Mouse (Mus musculus): ENCODE results near the gene Qsox1.
A peak's percentile ranks its signal among the peaks of the same experiment; 100 is the strongest.

The Qsox1 gene

DNA sequence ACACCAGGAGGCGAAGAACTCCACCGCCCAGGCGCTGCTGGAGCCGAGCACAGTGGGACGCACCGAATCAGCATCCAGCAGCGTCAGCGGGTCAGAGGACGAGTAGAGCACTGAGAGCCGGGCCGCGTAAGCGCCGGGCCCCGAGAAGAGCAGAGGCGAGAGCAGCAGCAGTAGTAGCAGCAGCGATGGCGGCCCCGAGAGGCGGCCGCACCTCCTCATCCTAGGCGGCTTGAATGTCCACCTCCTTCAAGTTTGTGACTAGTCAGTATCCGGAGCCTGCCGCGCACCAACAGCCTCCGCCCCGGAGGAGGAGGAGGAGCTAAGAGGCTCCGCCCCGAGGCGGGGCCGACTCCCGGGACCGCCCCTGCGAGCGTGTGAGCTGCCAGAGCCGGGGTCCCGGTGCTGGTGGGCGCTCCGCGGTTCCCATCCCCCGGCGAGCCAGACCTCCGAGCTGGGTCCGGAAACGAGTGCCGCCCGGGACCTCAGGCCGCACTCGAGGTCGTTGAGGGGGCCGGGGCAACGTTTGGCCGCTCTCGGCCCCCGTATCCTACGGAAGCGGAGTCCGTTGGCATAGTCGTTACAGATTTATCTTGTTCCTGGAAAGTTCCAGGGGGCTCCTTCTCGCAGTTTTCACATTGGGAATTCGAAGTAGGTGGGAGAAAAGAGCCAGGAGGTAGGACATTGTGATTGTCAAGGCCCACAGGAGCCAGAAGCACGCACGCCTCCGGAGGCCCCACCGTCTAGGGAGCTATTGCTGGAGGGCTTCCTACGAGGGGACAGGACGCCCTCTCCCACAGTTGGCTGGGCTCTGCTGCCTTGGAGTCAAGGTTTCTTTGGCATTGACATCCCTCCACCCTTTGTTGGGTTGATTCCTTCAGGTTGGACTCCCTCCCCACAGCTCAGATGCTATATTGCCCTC is at the start of gene Qsox1:
Gene Qsox1 (minus strand): TSS at position 309 of the 919 bp plus-strand sequence.
- DNase-seq (ENCODE audit: extremely low spot score, low spot score) = peak; percentile 92

GRCm38 (mm10) chr1:155854926-155855702 is 42.4 kb upstream of the Qsox1 start:
- DNase-seq (ENCODE audit: extremely low spot score, low spot score) = no peak

DNA sequence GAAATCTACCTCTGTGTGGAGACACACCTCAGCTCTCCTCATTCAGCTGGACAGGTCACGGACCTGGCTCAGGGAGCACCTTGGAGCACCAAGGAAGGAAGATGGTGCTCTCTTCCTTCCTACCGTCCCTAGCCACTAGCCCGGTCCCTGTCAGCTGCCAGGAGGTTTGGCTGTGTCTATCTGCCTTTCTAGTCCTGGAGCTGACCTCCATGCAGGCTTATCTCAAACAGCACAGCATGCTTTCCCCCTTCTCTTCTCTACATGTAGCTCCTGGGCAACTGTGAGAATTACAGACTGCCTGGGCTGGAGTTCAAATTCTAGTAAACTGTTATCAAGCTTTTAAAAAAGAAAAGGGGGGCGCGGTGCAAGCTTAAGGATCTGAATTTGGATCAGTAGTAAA is 40.3 kb upstream of the Qsox1 start:
- DNase-seq (ENCODE audit: extremely low spot score, low spot score) = no peak

GRCm38 (mm10) chr1:155844235-155844634 is 31.5 kb upstream of the Qsox1 start:
- DNase-seq (ENCODE audit: extremely low spot score, low spot score) = no peak

- DNase-seq (ENCODE audit: extremely low spot score, low spot score) = no peak
Observed at GRCm38 (mm10) chr1:155843538-155843937, 30.8 kb upstream of the Qsox1 start.

GRCm38 (mm10) chr1:155835667-155836066 is 23.0 kb upstream of the Qsox1 start:
- no peak for DNase-seq (ENCODE audit: extremely low spot score, low spot score)

DNA sequence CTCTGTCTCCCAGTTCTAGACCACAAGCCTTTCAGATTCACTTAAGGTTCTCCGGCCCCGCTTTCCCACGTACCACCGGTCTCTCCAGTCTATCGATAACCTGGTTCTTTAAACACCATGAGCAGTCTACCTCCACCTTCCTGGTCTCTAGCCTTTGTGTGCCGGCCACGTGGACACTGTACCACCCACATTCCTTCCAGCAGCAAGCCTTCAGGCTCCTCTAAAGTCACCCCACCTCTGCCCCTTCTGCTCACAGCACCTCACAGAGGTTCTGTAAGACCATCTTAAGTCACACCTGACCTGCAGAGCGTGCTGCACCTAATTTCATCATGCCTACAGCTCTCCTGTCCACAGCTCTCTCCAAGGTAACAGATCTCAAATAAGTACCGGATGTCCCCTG is 20.9 kb upstream of the Qsox1 start:
- no peak for DNase-seq (ENCODE audit: extremely low spot score, low spot score)

GRCm38 (mm10) chr1:155831958-155832357 is 19.3 kb upstream of the Qsox1 start:
- DNase-seq (ENCODE audit: extremely low spot score, low spot score) = no peak

DNA sequence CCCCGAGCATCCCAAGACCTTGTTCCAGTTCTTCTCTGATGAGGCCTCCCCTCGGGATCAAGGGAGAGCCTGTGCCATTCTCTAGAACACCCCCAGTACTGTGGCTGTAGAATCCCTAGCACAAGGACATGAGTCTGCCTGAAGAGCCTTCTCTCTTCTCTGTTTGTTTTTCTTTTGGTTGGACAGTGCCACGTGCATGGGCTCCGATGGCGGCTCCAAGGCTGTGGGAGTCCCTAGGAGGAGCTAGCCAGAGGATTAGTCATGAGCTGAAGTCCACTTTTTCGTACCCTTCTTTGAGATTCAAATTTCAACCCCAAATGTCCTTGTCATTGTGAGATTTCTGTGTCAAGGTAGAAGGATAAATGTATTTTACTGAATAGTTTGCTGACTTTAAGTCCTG is 18.2 kb upstream of the Qsox1 start:
- DNase-seq (ENCODE audit: extremely low spot score, low spot score) = no peak

DNA sequence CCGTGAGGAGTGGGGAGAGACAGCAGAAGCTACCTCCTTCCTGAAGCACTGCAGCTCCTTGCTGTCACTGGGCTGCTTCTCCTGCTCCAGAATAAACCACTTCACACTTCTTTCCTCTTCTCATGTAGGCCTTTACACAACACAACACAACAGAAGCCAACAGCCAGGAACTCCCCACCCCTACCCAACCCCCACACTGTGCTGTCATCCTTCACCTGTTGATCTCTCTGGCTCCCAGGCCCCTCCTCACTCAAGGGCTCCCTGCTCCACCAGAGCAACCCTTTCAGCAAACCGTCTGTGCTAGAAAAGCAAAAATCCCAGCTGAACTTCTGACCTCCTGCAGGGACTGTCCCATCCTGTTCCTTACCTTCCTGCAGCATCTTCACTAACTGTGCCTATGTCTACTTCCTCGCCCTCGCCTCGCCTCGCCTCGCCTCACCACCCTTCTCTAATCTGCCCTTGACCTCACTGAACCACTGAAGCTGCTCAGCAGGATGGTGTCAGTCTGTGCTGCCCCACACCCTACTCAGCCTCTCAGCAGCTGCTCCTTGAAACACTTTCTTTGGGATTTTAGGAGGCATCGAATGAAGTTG is 15.1 kb upstream of the Qsox1 start:
- DNase-seq (ENCODE audit: extremely low spot score, low spot score) = no peak

- DNase-seq (ENCODE audit: extremely low spot score, low spot score) = no peak
Observed at GRCm38 (mm10) chr1:155826803-155827395, 14.2 kb upstream of the Qsox1 start.

DNA sequence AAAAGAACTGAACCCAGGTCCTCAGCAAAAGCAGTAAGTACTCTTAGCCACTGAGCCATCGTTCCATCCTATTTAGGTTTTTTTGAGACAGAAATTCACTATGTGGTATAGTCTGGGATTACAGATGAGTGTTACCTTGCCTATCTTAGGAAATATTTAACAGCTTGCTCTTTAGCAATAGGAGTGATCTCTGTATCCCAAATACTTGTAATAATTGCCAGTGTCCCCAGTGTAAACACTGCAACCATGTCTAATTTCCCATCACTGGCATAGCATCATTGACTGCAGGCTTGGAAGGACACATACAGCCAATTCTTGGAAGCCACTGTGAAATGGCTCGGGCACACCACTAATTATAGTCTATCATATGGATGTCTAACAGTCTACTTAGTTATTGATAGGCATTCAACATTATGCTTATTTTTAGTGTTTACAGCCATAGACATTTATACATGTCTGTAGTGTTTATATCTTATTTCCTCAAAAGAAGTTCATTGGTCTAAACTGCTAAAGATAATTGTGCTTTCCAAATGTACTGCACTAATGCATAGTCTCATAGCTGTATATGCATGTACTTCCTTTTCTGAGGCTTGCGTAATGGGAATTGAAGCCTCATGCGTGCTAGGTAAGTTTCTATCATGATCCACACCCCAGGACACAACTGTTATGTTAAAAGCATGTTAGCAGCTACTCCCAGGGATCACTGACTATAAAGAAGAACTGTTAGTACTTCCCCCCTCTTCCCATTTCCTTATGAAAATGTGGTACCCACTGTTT is 13.4 kb upstream of the Qsox1 start:
- DNase-seq (ENCODE audit: extremely low spot score, low spot score) = no peak

DNA sequence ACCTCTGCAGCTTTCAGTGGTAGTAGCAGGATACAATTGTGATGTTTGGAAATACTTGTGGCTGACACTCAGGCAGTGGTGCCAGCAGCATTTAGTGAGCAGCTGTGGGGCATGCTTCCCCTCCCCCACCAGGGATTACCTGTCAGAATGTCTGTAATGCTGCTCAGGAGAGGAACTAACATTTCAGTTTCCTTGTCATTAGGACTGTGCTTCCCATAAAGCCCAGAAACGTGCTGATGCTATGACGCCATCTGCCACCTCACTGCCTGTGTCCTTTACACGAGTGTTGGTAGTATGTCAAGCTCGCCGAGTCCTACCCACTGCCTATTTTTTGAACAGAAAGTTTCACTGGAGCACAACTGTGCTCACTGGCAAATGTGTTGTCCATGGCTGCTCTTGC is 8.0 kb upstream of the Qsox1 start:
- no peak for DNase-seq (ENCODE audit: extremely low spot score, low spot score)

DNA sequence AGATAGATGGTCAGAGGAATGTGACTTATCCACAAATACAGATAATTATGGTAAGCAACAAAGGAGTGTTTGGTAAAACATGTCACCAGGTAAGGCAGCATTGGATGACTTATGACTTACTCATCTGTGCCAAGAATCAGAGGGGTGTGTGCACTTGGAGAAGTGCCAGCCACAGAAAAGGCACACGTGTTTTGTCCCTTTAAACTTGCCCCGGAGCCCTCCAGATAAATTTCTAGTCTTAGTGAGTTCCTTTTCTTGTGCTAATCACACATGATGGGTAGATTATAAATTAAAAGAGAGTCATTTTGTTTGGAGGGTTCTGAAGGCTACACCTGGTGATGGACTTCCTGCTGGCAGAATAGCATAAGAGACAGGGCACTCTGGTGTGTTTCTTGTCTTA is 3.5 kb upstream of the Qsox1 start:
- DNase-seq (ENCODE audit: extremely low spot score, low spot score) = no peak

DNA sequence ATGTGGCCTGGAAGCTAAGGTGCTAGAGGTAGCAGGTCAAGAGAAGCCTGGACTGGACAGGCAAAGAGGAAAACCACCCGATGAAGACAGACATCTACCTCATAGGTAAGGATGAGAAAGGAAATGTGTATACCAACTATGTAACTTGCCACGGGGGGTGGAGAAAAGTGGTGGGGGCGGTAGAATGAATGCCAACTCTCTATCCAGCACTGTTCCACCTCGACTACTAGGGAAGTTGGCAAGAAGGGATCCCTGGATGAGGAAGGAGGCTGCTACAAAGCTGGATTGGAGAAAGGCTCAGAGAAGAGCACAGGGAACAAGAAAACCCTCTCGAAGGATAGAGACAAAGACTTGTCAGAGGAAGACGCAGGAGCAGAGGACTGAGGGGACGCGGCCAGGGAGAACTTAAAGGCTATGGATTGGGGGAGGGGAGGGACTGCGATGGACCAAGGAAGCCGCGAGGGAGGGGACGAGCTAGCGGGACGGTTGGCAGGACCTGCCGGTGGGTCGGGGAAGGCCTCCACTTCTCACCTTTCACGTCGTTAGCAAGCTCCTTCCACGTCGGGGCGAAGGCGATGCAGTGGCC is 601 bp downstream of the Qsox1 start:
- peak; percentile 28 for DNase-seq (ENCODE audit: extremely low spot score, low spot score)

DNA sequence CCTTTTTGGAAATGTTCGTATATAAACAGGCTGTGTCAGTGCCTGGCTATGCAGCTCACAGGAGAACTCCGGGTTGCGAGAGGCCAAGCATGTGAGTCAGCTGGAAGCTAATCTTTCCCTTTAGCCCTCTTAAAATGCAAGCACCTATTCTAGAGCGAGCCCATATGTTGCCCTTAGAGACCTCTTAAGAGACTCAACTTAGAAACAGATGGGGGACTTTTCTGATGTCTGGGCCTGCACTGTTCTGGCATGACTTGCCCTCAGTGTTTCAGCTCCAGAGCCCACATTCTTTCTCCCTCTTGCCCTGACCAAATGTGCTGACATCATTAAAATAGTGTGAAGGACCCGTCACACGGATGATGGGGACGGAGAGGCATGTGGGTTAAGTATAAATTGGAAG is 2.1 kb downstream of the Qsox1 start:
- DNase-seq (ENCODE audit: extremely low spot score, low spot score) = no peak

DNA sequence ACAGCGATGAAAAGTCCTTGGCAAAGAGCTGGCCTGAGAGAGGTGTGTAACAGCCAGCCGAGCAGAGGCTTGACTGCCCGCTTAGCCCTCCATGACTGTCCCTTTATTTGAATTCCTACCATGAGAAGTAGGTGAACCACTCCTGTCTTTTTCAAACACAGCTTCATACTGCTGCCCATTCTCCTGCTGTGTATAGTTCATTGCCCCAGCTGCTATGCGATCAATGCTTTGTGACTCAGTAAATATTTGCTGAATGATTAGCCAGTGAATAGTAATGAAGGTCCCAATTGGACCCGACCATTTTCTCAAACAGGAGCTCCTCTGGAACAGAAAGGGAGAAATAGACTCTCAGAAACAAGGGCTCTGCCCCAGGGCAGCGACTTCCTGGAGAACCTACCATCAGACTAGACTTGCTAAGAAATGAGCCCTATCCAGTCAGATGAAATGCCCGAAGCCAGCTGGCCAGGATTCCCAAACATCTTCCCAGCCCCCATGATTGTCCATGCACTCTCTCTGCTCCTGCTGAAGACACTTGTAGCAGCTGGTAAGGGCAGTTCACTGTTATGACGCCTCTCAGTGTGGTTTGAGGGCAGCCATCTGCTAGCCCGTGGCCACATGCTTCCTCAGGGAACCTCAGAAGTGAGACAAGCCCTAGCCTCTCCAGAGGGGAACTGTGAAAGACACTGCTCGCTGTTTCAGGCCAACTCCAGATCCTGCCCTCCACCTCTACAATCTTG is 2.8 kb downstream of the Qsox1 start:
- no peak for DNase-seq (ENCODE audit: extremely low spot score, low spot score)

DNA sequence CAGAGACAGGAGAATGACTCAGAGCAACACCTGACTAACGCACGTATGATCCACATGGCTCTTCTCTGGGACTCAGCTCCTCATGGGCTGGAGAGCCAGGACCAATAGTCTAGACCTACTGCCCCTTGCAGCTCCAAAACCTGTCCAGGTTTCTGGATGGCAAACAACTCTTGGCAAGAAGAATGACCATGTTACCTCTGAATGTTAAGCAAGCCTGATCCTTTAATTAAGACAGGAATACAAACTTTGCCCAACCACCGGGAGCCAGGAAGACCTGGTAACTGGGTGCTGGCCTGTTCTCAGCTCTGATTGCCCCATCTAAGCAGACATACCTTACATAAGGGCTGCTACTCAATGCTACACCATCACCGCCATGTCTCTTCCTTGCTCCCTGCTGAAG is 4.4 kb downstream of the Qsox1 start:
- no peak for DNase-seq (ENCODE audit: extremely low spot score, low spot score)

DNA sequence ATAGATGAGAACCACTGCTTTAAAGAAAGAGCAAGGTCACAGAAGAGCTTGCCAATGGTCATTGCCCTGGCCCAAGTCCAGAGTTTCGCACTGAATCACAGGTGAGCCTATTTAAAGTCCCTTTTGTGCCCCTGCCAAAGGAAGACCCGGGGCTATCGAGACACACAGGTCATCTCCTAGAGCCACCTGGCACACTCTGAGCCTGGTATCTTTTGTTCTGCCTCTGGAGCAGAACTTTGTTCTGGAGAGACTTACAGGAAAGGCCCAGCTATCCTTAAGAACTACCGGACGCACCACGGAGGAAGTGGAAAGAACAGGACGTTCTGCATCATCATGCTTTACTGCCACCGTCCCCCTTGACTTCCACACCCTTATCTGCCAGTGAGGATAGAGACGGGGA is 7.1 kb downstream of the Qsox1 start:
- no peak for DNase-seq (ENCODE audit: extremely low spot score, low spot score)
